Mouse (Mus musculus) bone marrow macrophage, adult 2 months (primary cell): ENCODE results near the gene Arhgap21. TPM values are rescaled to one million over a fixed set of nuclear protein-coding genes. Genes with fewer than 3 reads are reported as not detected.

Experiments
- H3K27ac ChIP-seq: 2 replicates; pipeline ENCODE4 v1.5.1; 2012; ENCODE audit warnings: low read depth, low read length; ENCODE audit not compliant: insufficient read depth
- H3K4me1 ChIP-seq: 2 replicates; pipeline ENCODE4 v1.6.1; 2012; ENCODE audit warnings: low read length; ENCODE audit not compliant: control insufficient read depth, insufficient read depth
- H3K4me3 ChIP-seq: 2 replicates; pipeline ENCODE4 v1.5.1; 2012; ENCODE audit warnings: mild to moderate bottlenecking, low read length, moderate library complexity; ENCODE audit not compliant: insufficient read depth
- CTCF ChIP-seq: IDR thresholded peaks from 2 replicates; pipeline ENCODE4 v1.5.1; 2012; ENCODE audit warnings: low read depth, mild to moderate bottlenecking, low read length, moderate library complexity
- POLR2A ChIP-seq: IDR thresholded peaks from 2 replicates; pipeline ENCODE4 v1.6.1; 2012; ENCODE audit warnings: mild to moderate bottlenecking, low read depth, low read length, borderline replicate concordance
- polyA plus RNA-seq: library from polyadenylated mRNA; stranded (reverse); fragments of >200 nt; gene quantifications from 2 replicates; pipeline ENCODE4 v1.2.4, GENCODE M21; 2012; ENCODE audit not compliant: missing spikeins, insufficient read depth, insufficient read length

The Arhgap21 gene
- polyA plus RNA-seq, 1 experiment, result 22.7 TPM

DNA sequence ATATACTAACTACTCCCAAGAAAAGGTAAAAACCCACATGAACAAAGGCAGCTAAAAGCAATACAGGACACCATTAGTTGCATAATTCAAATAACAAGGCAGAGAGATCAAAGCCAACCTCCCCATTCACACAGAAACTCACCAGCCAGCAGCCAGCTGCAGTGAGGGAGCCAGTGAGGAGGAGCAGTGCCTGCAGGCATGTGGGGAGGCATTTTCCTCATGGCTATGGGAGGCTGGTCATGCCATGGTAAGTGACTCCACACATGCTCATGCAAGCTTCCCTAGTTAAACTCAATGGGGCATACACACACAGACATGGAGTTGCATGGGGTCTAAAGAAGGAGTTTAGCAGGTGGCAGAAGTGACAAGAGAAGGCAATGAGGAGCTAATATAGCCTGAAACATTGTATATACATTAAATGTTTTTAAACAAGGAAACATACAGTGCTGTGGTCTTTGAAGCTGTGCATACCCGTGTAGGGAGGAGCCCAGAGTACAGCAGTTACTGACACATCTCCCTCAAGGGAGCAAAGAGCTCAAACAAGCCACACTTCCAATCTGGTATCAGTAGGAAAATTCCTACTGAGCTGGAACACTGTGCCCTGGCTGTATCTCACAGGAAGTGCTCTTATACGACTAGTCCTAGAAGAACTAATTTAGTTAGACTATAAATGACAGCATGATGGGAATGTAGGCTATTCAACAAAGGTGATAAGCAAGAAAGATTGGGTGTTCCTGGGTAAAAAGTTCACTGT is 99.3 kb downstream of the Arhgap21 start:
- TF ChIP-seq POLR2A, result no peak
- TF ChIP-seq CTCF, result no peak
- Histone ChIP-seq H3K4me1 (no peaks in the 10 kb centered on the region), H3K4me3 (no peak overlapping the region), H3K27ac (no peak overlapping the region)

DNA sequence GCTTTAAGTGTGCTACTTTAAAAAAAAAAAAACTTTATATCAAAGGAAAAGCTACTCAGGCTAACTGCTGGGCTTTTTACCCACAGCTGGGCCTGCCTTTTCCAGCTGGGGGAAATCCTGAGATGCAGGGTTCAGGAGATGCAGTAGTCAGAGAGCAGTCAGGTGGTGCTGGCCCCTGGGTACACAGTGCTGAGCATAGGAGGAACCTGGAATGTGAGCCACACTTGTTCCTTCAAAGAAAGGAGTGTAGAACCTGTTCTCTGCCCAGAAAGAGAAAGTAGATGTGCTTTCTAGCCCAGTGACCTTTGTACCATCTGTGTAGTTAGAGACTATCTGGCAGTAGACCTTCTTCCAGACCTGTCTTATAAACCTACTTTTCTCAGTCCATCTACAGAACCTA is 100.6 kb downstream of the Arhgap21 start:
- Histone ChIP-seq H3K4me3 (no peak overlapping the region), H3K4me1 (no peaks in the 10 kb centered on the region), H3K27ac (no peak overlapping the region)
- no peak for TF ChIP-seq CTCF
- TF ChIP-seq POLR2A, result no peak

DNA sequence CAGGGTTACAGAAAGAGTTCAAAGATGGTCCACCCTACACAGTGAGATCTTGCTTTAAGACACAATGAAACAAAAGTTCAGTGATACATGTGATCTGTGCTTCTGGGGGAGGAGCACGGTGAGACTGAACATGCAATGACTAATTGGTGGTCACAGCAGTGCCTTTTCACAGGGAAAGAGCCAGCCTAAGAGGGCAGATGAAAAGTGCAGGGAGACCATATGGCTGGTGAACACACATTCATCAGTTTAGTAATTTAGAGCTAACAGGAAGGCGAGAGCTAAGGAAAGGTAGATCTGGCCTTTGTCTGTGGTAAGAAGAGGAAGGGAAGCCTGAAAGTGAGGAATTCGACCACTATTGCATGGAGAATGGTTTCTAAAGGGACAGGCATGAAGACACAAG is 102.9 kb downstream of the Arhgap21 start:
- no peak overlapping the region for H3K4me3 ChIP-seq
- no peak overlapping the region for H3K27ac ChIP-seq
- no peaks in the 10 kb centered on the region for H3K4me1 ChIP-seq
- TF ChIP-seq POLR2A (no peak), CTCF (no peak)

DNA sequence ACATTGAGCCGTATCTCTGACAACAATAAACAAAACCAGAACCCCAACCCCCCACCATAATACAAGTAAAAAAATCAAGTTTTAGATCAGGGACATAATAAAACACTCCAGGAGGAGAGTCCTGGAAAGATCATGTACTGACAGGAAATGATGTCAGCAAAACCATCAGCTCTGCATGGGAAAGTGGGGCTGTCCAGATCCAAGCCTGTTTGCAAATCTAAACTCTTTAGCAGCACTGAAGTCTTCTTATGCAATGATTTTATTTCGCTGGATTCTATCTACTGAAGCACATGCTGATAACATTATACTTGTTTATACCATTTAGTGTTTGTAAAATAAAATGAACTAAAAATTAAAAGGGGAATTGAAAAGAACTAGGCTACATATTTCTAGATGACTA is 104.1 kb downstream of the Arhgap21 start:
- Histone ChIP-seq H3K4me1 (no peaks in the 10 kb centered on the region), H3K4me3 (no peak overlapping the region), H3K27ac (no peak overlapping the region)
- TF ChIP-seq POLR2A (no peak), CTCF (no peak)

DNA sequence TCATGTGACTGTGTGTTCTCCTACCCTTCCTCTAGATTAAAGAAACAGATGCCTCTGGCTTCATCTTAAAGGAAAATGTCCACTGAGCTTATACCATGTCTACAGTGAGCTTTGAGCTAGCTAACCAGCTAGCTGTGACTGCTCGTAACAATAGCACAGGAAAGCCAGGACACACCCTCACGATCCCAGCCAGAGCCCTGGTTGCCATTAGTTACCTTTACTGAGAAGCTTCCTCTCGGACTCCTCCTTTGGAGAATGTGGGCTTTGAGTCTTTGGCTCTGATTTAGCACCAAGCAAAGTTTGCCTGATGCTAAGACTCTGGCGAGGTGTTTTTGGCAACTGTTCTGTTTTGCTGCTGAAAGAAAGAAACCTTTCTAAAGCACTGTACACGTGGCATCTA is 107.9 kb downstream of the Arhgap21 start:
- Histone ChIP-seq H3K4me3 (no peak overlapping the region), H3K27ac (no peak overlapping the region), H3K4me1 (no peaks in the 10 kb centered on the region)
- no peak for TF ChIP-seq CTCF
- TF ChIP-seq POLR2A, result no peak

DNA sequence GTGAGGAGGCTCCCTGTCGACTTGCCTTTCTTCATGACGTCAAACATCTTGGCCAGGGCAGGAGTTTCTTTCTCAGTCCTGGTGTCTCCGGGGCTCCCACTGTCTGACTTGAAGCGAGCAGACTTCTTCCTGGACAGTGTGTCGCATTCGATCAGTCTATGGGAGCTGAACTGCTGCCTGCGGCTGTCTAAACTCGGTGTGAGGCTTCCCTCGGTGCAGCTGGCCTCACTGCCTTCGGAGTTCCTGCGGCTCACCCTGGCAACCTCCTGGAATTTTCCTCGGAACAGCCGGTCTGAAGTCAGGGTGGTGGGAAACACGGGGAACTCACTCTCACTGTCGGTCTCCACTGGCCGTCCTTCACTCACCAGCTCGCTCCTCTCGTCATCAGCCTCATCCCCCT is 119.3 kb downstream of the Arhgap21 start:
- Histone ChIP-seq H3K27ac (no peak overlapping the region), H3K4me1 (no peaks in the 10 kb centered on the region), H3K4me3 (no peak overlapping the region)
- TF ChIP-seq POLR2A (no peak), CTCF (no peak)

DNA sequence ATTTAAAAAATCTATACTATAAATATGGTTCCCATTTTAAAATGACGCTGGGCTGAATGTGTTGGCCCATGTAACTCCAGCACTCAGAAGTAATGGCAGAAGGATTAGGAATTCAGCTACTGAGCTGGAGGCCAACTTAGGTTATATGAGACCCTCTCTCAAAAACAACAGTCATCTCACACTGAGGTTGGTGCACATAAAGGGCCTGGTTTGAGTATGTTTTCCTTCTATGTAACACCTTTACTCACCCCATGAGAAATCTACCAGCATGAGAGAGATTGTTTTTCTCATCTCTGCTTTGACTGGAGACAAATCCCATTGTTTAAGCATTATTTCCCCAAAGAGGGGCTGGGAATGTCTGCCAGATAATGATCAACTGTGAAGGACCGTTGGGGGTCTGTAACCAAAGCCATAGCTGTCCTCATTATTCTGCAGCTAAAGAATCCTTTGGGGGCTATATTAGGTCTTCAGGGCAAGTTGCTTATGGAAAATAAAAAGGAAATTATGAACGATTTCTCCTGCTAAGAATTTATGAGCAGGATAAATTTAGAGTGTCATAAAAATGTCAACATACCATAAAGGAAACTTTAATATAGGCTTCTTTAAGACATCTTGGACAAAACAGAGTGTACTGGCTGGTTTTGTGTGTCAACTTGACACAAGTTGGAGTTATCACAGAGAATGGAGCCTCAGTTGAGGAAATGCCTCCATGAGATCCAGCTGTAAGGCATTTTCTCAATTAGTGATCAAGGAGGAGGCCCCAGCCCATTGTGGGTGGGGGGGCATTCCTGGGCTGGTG is 136.9 kb downstream of the Arhgap21 start:
- no peak overlapping the region for H3K27ac ChIP-seq
- TF ChIP-seq POLR2A (no peak), CTCF (no peak)
- H3K4me1 ChIP-seq, result no peaks in the 10 kb centered on the region
- H3K4me3 ChIP-seq, result no peak overlapping the region

DNA sequence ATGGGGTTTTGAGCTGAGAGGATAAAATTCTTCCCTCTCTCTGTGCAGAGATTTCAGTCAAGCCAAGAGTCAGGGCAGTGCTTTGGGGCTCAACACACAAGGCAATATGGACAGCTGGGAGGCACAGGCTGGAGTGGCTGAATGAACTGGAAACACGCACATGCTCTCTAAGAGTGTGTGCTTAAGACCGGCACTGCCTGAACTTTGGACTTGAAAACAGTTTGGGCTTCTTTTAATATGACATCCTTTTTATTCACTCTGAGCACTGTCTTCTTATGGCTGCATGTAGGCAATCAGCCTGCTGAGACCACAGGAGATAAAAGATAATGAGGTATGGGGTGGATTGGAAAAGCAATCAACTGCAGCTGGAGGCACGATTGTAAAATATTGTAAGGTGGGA is 137.8 kb downstream of the Arhgap21 start:
- Histone ChIP-seq H3K27ac (no peak overlapping the region), H3K4me3 (no peak overlapping the region), H3K4me1 (no peaks in the 10 kb centered on the region)
- TF ChIP-seq CTCF, result no peak
- no peak for TF ChIP-seq POLR2A

DNA sequence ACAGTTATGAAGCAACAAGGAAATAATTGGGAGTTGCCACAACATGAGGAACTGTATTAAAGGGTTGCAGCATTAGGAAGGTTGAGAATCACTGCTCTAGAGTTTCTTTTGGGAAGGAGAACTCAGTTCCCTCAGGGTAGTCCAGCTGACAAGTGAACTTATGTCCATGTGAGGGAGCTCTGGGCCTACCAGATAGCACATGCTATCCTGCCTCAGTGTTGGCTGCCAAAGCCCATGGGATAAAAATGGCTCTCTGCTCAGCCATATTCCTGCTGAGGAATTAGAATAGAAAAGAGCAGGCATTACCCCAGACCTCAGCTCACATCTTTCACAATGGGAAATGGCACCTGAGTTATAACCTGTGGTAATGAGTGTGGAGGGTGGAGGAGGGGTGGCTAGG is 142.4 kb downstream of the Arhgap21 start:
- Histone ChIP-seq H3K4me1 (no peaks in the 10 kb centered on the region), H3K4me3 (no peak overlapping the region), H3K27ac (no peak overlapping the region)
- no peak for TF ChIP-seq POLR2A

DNA sequence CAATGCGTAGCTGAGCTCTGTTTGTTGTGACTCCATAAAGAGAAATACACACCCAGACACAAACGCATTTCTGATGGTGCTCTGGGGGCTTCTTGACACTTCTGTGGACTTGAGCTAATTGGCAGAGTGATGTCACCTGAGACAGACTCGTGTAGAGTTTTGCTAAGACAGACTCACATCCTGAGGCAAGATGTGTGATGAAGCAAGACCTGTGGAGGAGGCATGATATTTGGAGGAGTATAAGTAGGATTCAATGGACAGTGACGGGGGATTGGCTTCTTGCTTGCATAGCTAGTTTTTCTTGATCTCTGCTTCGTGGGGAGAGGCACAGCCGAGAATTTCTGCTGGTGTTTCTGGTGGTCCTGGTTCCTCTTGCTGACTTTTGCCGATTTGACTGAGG is 150.5 kb downstream of the Arhgap21 start:
- Histone ChIP-seq H3K4me1 (0 out of 2 replicates have a peak, but pooled peaks cover 2% of the 10 kb centered on the region), H3K4me3 (no peak overlapping the region), H3K27ac (no peak overlapping the region)
- TF ChIP-seq POLR2A (no peak), CTCF (no peak)
